Mouse (Mus musculus) brain, adult 2 months (tissue): ENCODE measurements at regions not wholly inside any gene's neighbourhood (a gene's known extent, or its start where the extent isn't known, plus 50 kb on each side); places are given as distances from the start of the nearest gene placed in this dataset.

Experiments
- DNase-seq: peaks from one replicate; pipeline ENCODE4 v3.0.0; 2011; ENCODE audit warnings: low read depth, low spot score

DNA sequence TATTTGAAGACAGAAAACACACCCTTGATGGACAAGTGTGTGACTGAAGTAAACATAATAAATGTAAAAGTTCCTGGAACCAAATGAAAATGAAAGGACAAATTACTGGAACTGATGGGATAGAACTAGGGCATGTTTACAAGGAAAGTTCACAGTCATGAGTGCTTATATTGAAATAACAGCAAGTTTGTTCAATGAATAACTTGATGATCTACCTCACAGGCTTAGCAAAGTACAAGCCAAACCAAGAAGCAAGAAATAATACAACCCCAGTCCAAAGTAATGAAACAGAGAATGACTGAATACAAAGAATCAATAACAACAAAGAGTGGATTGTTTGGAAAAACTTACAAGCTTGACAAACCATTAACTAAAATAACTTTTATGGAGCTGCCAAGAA lies 56.2 kb downstream of the Gm379 start:
- DNase-seq: no peak

DNA sequence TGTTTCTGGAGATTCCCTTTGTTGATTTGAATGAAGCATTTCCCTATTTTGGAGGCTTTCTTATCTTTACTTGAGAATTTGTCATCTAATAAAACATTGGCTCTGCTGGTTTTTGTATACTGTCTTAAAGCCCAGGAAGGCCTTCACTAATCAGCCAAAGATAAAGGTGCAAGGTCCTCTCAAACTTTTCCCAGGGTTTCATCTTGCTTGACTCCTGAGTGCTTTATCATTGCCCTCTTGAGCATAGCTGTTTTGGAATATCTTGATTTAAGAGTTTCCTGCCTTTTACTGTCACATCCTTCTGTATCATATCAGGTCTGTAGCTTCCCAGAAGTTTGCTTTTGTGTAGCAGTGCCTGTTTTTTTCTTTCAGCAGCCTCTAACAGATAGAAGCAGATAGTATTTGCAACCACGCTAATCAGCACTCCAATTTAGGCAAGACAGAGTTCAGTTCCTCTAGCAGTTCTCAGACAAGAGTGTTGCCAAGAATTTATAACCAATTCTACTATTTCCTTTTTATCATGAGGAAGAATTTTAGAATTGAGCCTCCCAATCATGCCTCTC lies 64.7 kb downstream of the Gm379 start:
- no peak for DNase-seq

DNA sequence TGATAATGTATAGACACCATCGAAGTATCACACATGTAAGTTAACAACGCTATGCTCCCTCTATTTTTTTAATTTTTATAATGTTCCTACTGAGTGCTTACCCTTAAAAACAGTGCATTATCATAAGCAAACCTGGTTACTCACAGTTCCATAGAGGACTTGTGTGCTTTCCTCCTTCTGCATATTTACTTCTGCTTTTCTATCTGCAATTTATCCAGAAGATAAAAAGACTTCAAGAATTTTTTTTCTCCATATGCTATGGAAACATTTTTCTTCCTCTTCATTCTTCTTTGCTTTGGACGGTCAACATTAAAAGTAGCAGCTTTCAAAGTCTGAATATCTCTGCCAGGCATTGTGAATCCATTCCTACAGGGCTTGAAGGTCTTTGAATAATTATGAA lies 102.7 kb downstream of the Gm379 start:
- DNase-seq: no peak

DNA sequence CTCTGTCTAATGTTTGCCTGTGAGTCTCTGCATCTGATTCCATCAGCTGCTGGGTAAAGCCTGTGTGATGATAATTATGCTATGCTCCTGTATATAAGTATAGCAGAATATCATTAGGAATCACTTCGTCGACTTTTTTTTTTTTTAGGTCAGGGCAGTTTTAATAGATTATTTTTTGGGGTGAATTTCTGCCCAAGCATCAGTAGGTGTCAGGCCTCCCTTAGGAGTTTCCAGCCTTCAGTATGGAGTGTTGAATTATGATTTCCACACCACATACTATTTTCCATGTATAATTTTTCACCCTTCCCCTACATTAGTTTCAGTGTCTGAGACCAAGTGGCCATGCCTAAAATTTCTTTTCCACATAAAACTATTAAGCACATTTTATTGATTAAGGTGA lies 121.5 kb downstream of the Gm379 start:
- no peak for DNase-seq

DNA sequence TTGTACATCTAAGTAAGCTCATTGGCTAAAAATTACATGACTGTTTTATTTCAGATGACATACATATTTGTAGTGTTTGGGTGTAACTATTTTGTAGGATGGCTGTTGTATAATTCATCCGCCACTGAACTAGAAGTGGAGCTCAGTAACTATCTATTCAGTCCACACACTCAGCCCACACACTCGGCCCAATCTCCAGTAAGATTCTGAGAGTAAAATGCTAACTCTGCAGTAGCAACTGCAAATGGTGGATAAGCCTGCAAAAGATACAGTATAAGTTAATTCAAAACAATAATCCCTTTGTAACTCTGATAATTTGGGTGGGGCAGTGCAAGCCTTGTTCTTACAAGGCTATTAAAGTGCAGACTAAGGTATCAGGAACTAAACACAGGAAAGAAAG lies 123.3 kb downstream of the Gm379 start:
- DNase-seq: peak; percentile 1

DNA sequence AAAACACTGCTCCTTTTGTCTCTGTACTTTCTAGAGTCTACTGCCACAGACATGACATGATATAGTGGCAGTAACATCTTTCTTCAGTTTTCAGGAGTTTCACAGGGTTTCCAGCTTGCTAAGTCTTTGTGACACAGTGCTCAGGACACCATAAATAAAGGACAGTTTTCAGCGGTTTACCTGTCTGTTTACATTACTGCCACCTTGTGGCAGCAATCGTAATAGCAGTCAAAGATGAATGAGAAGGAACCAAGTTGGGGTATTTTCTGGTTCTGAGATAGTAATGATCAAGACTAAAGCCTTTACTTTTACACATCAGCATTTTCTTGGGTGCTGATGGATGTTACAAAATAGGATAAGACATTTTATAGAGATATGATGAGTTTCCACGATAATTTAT lies 127.7 kb downstream of the Gm379 start:
- peak; percentile 46 for DNase-seq
